Mouse (Mus musculus): ENCODE data around the gene Nme7.

DNA sequence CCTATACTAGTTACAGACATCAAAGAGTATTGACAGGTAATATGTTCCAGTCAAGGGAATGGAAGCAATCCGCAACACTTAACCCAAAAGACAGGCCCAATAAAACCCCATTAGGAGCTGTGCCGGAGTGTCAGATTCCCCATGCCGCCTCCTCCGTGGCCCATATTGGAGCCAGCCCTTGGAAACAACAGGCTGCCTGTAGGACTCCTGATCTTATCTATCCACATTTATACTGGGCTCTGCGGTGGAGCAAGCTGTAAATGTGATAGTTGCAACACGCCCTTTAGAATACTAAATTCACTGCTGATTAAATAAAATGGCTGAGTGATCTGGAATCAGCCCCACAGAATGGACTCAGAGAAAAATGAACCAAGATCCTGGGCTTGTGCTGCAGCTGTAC lies 130.1 kb downstream of the Nme7 start:
- no peak for TF ChIP-seq CTCF (conservative IDR thresholded peaks at IDR 0.05; ENCODE audit: insufficient read depth, insufficient read length, low read depth, low read length)
- TF ChIP-seq POLR2A (IDR thresholded peaks at IDR 0.05; ENCODE audit: low read depth, low read length), result no peak

Data from kidney, adult 2 months (tissue).